Mouse (Mus musculus): ENCODE results near the gene Pigm.
A peak's percentile ranks its signal among the peaks of the same experiment; 100 is the strongest.

The Pigm gene

GRCm38 (mm10) chr1:172352001-172352400 is 24.3 kb upstream of the Pigm start:
- no peak for DNase-seq (ENCODE audit: low spot score in 2 of 2)

DNA sequence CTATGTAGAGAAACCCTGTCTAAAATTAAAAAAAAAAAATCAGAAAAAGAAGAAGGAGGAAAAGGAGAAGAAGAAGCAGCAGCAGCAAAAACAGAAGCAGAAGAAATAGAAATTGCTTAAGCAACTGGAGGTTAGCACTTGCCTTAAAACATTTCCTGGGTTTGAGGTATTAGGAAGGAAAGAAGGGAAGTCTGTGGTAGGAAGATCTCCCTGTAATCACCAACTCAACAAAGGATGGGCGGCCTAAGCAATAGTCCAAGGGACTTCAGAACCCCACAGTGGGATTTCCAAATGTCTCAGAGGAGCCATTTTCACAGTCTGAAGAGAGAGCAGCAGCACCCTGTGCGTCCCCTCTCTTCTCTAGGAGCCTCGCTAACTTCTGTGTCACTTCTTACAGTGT is 23.9 kb upstream of the Pigm start:
- no peak for DNase-seq (ENCODE audit: low spot score in 2 of 2)

- no peak for DNase-seq (ENCODE audit: low spot score in 2 of 2)
These were observed 21.0 kb upstream of the Pigm start for GRCm38 (mm10) chr1:172355336-172355735.

GRCm38 (mm10) chr1:172357550-172357949 is 18.8 kb upstream of the Pigm start:
- DNase-seq (ENCODE audit: low spot score in 2 of 2) = peak; percentile 54 to 77

DNA sequence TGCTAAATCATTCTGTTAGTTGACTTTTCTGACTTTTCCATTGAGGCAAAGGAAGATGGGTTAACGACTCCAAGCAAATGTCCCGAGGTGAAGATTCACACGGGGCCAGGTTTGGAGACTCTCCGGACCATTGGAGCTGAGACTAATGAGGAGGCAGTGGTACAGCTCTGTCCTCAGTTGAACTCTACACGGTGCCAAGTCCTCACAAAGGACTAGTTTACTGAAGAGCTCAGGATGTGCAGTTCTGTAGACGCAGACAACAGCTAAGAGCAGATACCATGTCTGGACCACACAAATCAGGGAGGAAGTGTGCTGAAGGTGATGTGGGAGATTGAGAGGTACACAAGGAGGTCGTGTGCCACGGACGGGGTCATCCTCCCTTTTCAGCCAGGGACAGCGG is 18.0 kb upstream of the Pigm start:
- no peak for DNase-seq (ENCODE audit: low spot score in 2 of 2)

DNA sequence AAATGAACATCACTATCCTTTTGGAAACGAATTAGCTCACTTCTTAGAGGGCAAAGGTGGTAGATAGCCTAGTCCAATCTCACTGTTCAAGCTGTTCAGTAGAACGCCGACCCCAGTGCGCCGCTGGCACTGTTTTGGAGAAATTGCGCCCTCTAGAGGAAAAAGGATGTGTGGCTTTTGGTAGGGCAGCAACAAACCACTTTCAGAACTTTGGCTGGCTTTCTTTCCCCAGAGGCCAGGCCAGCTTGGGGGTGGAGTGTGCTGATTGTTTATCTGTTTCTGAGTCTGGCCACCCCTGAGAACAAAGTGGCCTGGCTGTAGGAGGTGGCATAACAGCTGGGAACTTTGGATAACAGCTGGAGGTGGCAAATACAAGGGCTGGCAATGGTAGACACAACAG is 11.7 kb upstream of the Pigm start:
- peak in 1 of 2 experiments; percentile 65 for DNase-seq (ENCODE audit: low spot score in 2 of 2)

DNA sequence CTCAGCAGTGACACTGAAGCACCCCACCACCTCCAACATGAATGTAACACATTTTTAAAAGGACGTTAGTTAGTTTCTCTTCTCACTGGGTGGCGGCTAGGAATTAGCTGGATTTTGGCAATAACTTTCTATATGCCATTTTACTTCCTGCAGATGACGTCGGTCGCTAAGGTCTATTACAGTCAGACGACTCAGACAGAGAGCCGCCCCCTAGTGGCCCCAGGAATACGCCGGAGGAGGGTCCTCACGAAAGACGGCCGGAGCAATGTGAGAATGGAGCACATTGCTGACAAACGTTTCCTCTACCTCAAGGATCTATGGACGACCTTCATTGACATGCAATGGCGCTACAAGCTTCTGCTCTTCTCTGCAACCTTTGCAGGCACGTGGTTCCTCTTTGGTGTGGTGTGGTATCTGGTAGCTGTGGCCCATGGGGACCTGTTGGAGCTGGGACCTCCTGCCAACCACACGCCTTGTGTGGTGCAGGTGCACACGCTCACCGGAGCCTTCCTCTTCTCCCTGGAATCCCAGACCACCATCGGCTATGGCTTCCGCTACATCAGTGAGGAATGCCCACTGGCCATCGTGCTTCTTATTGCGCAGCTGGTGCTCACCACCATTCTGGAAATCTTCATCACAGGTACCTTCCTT is 7.5 kb upstream of the Pigm start:
- DNase-seq (ENCODE audit: low spot score in 2 of 2) = peak; percentile 44 to 67

- DNase-seq (ENCODE audit: low spot score in 2 of 2) = peak in 1 of 2 experiments; percentile 30
These were observed 562 bp downstream of the Pigm start for GRCm38 (mm10) chr1:172376758-172377458.

DNA sequence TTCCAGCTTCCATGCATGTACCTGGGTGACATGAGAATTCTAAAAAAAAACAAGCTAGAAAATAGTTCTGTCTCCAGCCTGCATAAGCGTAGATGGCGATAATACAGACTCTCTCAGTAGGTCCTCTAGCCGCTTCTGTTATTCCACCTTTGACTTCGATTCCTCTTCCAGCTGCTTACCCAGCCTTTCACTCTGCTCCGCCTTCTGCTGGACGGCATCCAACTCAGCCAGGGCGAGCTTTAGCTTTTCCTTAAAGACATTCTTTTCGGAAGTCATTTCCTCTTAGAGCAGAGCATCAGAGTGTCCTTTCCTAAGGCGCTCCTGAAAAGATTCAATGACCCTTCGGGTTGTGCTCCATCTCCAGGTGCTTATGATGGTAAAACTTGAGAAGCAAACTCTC is 3.7 kb downstream of the Pigm start:
- DNase-seq (ENCODE audit: low spot score in 2 of 2) = no peak

DNA sequence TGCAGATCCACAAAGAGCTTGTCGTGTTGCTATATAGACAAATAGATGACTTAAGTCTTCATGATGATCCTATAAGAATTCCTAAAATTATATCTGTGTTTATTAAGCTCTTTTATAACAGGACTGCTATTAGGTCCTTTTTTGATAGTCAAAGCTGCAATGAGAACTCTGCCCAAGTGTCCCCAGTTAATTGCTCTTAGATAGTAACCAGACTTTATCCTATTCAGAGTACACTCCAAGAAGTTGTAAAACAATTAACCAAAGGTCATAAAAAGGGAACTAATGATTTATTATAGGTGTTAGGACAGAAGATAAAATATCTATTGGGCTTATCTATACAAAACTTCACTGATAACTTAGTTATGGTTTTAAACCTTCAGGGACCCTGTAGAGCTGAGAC is 5.7 kb downstream of the Pigm start:
- DNase-seq (ENCODE audit: low spot score in 2 of 2) = no peak

- DNase-seq (ENCODE audit: low spot score in 2 of 2) = no peak
These were observed 10.9 kb downstream of the Pigm start for GRCm38 (mm10) chr1:172387246-172387645.

GRCm38 (mm10) chr1:172390769-172391168 is 14.4 kb downstream of the Pigm start:
- no peak for DNase-seq (ENCODE audit: low spot score in 2 of 2)

- DNase-seq (ENCODE audit: low spot score in 2 of 2) = peak in 1 of 2 experiments; percentile 36
These were observed 15.6 kb downstream of the Pigm start for GRCm38 (mm10) chr1:172391807-172392581.

DNA sequence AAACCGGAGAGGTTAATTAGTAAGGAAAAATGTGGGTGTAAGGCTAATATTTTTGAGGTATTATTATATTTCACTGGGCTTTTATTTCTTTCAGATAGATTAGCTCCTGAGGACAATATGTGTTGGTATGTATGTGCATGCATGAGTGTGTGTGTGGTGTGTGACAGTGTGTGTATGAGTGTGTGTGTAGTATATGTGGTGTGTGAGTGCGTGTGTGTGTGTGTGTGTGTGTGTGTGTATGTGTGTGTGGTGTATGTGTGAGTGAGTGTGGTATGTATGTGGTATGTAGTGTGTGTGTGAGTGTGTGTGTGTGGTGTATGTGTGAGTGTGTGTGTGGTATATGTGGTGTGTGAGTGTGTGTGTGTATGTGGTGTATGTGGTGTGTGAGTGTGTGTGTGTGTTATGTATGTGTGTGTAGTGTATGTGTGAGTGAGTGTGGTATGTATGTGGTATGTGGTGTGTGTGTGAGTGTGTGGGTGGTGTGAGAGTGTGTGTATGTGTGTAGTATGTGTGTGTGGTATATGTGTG is 16.4 kb downstream of the Pigm start:
- no peak for DNase-seq (ENCODE audit: low spot score in 2 of 2)

DNA sequence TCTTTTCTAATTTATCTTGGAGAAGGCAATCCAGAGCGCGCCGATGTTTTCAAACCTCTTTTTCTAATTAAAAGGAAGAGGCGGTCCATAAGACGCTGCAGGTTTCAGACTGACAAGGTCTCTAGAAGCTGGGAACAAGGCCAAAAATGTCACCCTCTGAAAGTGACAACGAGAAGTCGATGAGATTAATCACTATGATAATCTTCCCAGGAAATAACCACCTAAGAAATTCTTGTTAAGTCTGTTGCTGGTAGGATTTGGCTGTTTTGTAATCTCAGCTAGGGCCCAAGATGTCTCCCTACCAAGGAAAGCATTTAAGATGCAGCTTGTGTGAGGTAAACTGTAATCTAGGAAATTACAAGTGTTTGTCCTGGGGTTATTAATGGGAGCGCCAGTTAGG is 17.4 kb downstream of the Pigm start:
- no peak for DNase-seq (ENCODE audit: low spot score in 2 of 2)

GRCm38 (mm10) chr1:172396996-172397752 is 20.8 kb downstream of the Pigm start:
- no peak for DNase-seq (ENCODE audit: low spot score in 2 of 2)

- DNase-seq (ENCODE audit: low spot score in 2 of 2) = no peak
These were observed 29.8 kb downstream of the Pigm start for GRCm38 (mm10) chr1:172406077-172406706.

- DNase-seq (ENCODE audit: low spot score in 2 of 2) = no peak
These were observed 32.6 kb downstream of the Pigm start for GRCm38 (mm10) chr1:172408996-172409395.

DNA sequence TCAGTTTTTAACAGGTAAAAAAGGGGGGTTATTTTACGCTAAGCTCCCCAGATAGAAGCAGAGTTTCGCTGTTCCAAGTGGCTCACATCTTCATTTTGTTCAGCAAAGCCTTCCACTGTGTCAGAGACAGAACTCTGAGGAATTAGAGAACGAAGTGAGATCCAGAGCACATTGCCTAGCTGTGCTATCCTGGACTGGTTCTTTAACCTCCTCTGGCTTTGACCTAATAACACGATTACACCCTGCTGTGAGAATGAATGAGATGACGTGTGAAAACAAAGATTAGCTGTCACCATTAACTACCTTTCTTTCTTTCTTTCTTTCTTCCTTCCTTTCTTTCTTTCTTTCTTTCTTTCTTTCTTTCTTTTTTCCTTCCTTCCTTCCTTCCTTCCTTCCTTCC is 33.1 kb downstream of the Pigm start:
- no peak for DNase-seq (ENCODE audit: low spot score in 2 of 2)

GRCm38 (mm10) chr1:172410806-172411205 is 34.5 kb downstream of the Pigm start:
- DNase-seq (ENCODE audit: low spot score in 2 of 2) = peak; percentile 42 to 63

DNA sequence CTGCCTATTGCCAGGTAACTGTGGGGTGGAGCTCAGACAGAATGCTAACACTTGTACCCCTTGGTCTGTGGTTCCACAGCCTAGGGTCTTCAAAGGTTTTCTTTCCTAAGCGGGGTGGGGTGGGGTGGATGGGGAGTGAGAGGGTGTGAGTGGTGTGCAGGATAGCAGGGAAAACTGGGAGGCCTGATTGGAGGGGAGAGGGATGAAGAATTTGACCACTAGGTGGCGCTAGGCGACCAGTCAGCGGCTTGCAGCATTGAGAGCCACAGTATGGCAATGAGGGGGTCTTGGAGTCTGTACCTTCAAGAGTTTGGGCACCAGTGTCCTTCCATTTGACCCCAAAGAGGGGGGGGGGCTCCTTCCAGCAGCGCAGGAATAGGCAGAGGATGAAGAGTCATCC is 35.9 kb downstream of the Pigm start:
- peak; percentile 75 to 87 for DNase-seq (ENCODE audit: low spot score in 2 of 2)
